Mouse (Mus musculus) forebrain, postnatal 0 days (tissue): ENCODE results near the gene Zfp64. TPM values are rescaled to one million over a fixed set of nuclear protein-coding genes. Genes with fewer than 3 reads are reported as not detected.

ENCODE experiments used
- ATAC-seq: fragments of 200-750 bp; cut with Nextera tagmentation; 2 replicates; pipeline ENCODE4 v1.8.0; 2017; ENCODE audit warnings: mild to moderate bottlenecking, moderate library complexity
- DNase-seq: peaks from one replicate; pipeline ENCODE4 v3.0.0-alpha.2; 2015
- H3K27ac ChIP-seq: fragments of 300-500 bp; sonication (generic); 2 replicates; pipeline ENCODE4 v1.5.1; 2014; ENCODE audit warnings: low read depth, mild to moderate bottlenecking, antibody characterized with exemption, low read length, moderate library complexity, mixed read lengths
- H3K27me3 ChIP-seq: fragments of 300-500 bp; sonication (generic); 2 replicates; pipeline ENCODE4 v1.6.1; 2014; ENCODE audit warnings: mild to moderate bottlenecking, low read length, mixed read lengths; ENCODE audit not compliant: insufficient read depth
- H3K36me3 ChIP-seq: fragments of 300-500 bp; sonication (generic); 2 replicates; pipeline ENCODE4 v1.6.1; 2014; ENCODE audit warnings: mild to moderate bottlenecking, moderate library complexity; ENCODE audit not compliant: insufficient read depth
- H3K4me1 ChIP-seq: fragments of 300-500 bp; sonication (generic); 2 replicates; pipeline ENCODE4 v1.6.1; 2014; ENCODE audit warnings: antibody characterized with exemption; ENCODE audit not compliant: insufficient read depth
- H3K4me2 ChIP-seq: fragments of 300-500 bp; sonication (generic); 2 replicates; pipeline ENCODE4 v1.6.1; 2014; ENCODE audit warnings: low read depth, mild to moderate bottlenecking, moderate library complexity
- H3K4me3 ChIP-seq: fragments of 300-500 bp; sonication (generic); 2 replicates; pipeline ENCODE4 v1.5.1; 2014; ENCODE audit warnings: low read depth, low read length, mixed read lengths
- H3K9ac ChIP-seq: fragments of 300-500 bp; sonication (generic); 2 replicates; pipeline ENCODE4 v1.6.1; 2014; ENCODE audit warnings: mild to moderate bottlenecking
- H3K9me3 ChIP-seq: fragments of 300-500 bp; sonication (generic); 2 replicates; pipeline ENCODE4 v1.6.1; 2016; ENCODE audit warnings: low read length
- CTCF ChIP-seq: sonication (generic); IDR thresholded peaks from 2 replicates; pipeline ENCODE4 v1.5.1; 2016; ENCODE audit warnings: antibody characterized with exemption, control low read depth, low read depth
- WGBS: fragments of 180-500 bp; shearing (Covaris S2); extraction: QIAGEN DNeasy Blood & Tissue Kit; methylation state at CpG from one replicate; pipeline ENCODE4 v1.1.7; 2014; 5-methylcytosine and 5-hydroxymethylcytosine counted together
- polyA plus RNA-seq: library from polyadenylated mRNA; unstranded; fragments of >200 nt; fragmentation: Nextera tagmentation; extraction: Ambion mirVana; gene quantifications from 2 replicates; pipeline ENCODE4 v1.2.1, GENCODE M21; 2015
- total RNA-seq: library from RNA; depleted of rRNA; stranded (reverse); fragments of >200 nt; gene quantifications from 2 replicates; pipeline ENCODE4 v1.2.3, GENCODE M21; 2014

Zfp64 gene
- total and polyA plus RNA-seq, 2 experiments from 2014 or later, result 26.0 to 29.6 TPM

- no peaks in the 10 kb centered on the region for H3K4me1 ChIP-seq
- H3K27ac ChIP-seq, result no peak overlapping the region
- no peak overlapping the region for H3K4me3 ChIP-seq
- peak; percentile 33 for TF ChIP-seq CTCF
- H3K4me2 ChIP-seq, result no peak overlapping the region
- no peak overlapping the region for H3K9ac ChIP-seq
- H3K27me3 ChIP-seq, result no peaks in the 10 kb centered on the region
- ATAC-seq (no peak; the same call in 1 of the 2 replicates), DNase-seq (no peak)
- WGBS, result 72% methylated on average over 6 of the region's 6 CpGs
- peaks cover 56% of the 10 kb centered on the region for H3K36me3 ChIP-seq
- H3K9me3 ChIP-seq, result no peaks in the 10 kb centered on the region
Observed at GRCm38 (mm10) chr2:168948506-168948905, 6.9 kb downstream of the Zfp64 start.

- Histone ChIP-seq H3K9ac (no peak overlapping the region), H3K36me3 (peaks cover 65% of the 10 kb centered on the region)
- ATAC-seq, result no peak
Observed at GRCm38 (mm10) chr2:168947663-168948062, 7.7 kb downstream of the Zfp64 start.

GRCm38 (mm10) chr2:168944011-168944410 lies 11.4 kb downstream of the Zfp64 start:
- Histone ChIP-seq H3K9me3 (no peaks in the 10 kb centered on the region), H3K9ac (no peak overlapping the region), H3K27ac (no peak overlapping the region), H3K4me3 (no peak overlapping the region), H3K36me3 (peaks cover 66% of the 10 kb centered on the region), H3K4me1 (no peaks in the 10 kb centered on the region), H3K4me2 (no peak overlapping the region), H3K27me3 (no peaks in the 10 kb centered on the region)
- no peak for TF ChIP-seq CTCF
- no peak for ATAC-seq
- 95% methylated on average over 4 of the region's 4 CpGs for WGBS
- DNase-seq, result no peak

More at GRCm38 (mm10) chr2:168947663-168948062, 7.7 kb downstream of the Zfp64 start:
- H3K4me1 ChIP-seq, result no peaks in the 10 kb centered on the region
- H3K4me3 ChIP-seq, result no peak overlapping the region
- H3K27me3 ChIP-seq, result no peaks in the 10 kb centered on the region
- H3K9me3 ChIP-seq, result no peaks in the 10 kb centered on the region
- no peak overlapping the region for H3K4me2 ChIP-seq
- TF ChIP-seq CTCF, result peak; percentile 28; the same call in 1 of the 2 replicates
- no peak overlapping the region for H3K27ac ChIP-seq
- WGBS, result 100% methylated on average over 1 of the region's 1 CpGs
- DNase-seq, result no peak

DNA sequence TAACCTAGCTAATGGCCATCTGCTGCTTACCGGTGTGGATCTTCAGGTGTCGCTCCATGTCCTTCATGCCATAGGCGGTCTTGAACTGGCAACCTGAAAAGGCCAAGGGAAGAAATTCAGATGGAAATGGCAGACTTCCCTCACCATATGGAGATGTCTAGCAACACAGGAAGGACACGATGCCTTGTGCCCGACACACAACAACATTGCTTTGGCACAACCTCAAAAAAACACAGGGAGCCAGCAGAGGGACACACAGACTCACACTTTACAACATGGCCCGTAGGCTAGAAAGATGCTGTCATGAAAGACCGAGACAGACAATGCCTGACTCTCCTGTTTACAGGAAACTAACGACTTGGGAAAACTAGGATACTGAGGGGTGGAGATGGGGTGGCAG lies 15.4 kb downstream of the Zfp64 start:
- no peak overlapping the region for H3K9ac ChIP-seq
- TF ChIP-seq CTCF, result no peak
- ATAC-seq, result no peak
- H3K27me3 ChIP-seq, result no peaks in the 10 kb centered on the region
- no peak overlapping the region for H3K4me3 ChIP-seq
- H3K9me3 ChIP-seq, result no peaks in the 10 kb centered on the region
- H3K27ac ChIP-seq, result no peak overlapping the region
- DNase-seq, result no peak
- peaks cover 48% of the 10 kb centered on the region for H3K36me3 ChIP-seq
- WGBS, result 72% methylated on average over 8 of the region's 8 CpGs
- H3K4me2 ChIP-seq, result no peak overlapping the region
- H3K4me1 ChIP-seq, result no peaks in the 10 kb centered on the region

GRCm38 (mm10) chr2:168939261-168939933 lies 16.0 kb downstream of the Zfp64 start:
- Histone ChIP-seq H3K36me3 (peaks cover 48% of the 10 kb centered on the region), H3K27ac (no peak overlapping the region), H3K4me2 (no peak overlapping the region), H3K4me3 (no peak overlapping the region), H3K9ac (no peak overlapping the region), H3K9me3 (no peaks in the 10 kb centered on the region), H3K27me3 (no peaks in the 10 kb centered on the region), H3K4me1 (no peaks in the 10 kb centered on the region)
- ATAC-seq, result no peak
- WGBS, result 56% methylated on average over 10 of the region's 10 CpGs
- DNase-seq, result no peak
- TF ChIP-seq CTCF, result no peak

GRCm38 (mm10) chr2:168936896-168937295 lies 18.5 kb downstream of the Zfp64 start:
- peak; percentile 24; the same call in 1 of the 2 replicates for TF ChIP-seq CTCF
- 88% methylated on average over 6 of the region's 6 CpGs for WGBS
- Histone ChIP-seq H3K36me3 (peaks cover 43% of the 10 kb centered on the region), H3K27me3 (no peaks in the 10 kb centered on the region), H3K4me1 (no peaks in the 10 kb centered on the region), H3K9ac (no peak overlapping the region), H3K4me3 (no peak overlapping the region), H3K9me3 (no peaks in the 10 kb centered on the region), H3K4me2 (no peak overlapping the region), H3K27ac (no peak overlapping the region)
- no peak for DNase-seq
- no peak for ATAC-seq

DNA sequence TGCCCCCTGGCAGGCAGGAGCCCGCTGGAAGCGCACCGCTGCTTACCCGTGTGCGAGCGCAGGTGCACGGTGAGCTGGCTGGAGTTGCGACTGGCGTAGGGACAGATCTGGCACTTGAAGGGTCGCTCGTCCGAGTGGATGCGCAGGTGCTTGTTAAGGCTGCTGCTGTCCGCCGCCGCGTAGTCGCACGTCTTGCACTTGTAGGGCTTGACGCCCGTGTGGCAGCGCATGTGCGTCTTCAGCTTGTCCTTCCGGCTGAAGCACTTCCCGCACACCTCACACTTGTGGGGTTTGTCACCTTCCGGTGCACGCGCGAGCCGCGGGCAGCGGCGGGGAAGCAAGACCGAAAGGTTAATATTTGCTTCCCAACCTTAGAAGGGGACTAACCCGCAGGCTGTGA lies 20.2 kb downstream of the Zfp64 start:
- no peak overlapping the region for H3K9ac ChIP-seq
- H3K9me3 ChIP-seq, result no peaks in the 10 kb centered on the region
- H3K27me3 ChIP-seq, result no peaks in the 10 kb centered on the region
- WGBS, result 89% methylated on average over 35 of the region's 35 CpGs
- ATAC-seq (no peak), DNase-seq (no peak)
- H3K4me2 ChIP-seq, result no peak overlapping the region
- H3K4me1 ChIP-seq, result no peaks in the 10 kb centered on the region
- H3K36me3 ChIP-seq, result peaks cover 41% of the 10 kb centered on the region
- H3K27ac ChIP-seq, result no peak overlapping the region
- TF ChIP-seq CTCF, result no peak
- no peak overlapping the region for H3K4me3 ChIP-seq
